Mouse (Mus musculus) forebrain, embryonic 11.5 days (tissue): Measurements from ENCODE around the gene Gpn1. TPM values are rescaled to one million over a fixed set of nuclear protein-coding genes. Genes with fewer than 3 reads are reported as not detected.

ENCODE experiments used
- polyA plus RNA-seq: library from polyadenylated mRNA; unstranded; fragments of >200 nt; fragmentation: Nextera tagmentation; extraction: Ambion mirVana; gene quantifications from 2 replicates; pipeline ENCODE4 v1.2.1, GENCODE M21; 2014

The Gpn1 gene
- polyA plus RNA-seq, 1 experiment from 2014 or later: 78.9 TPM

Other genes with a start within 250 kb of the Gpn1 start
- 5.0 and 5.1 TPM in 2 replicates for gene Krtcap3, start 243.1 kb upstream of the Gpn1 start, polyA plus RNA-seq
- gene Ift172, start 203.6 kb upstream of the Gpn1 start, polyA plus RNA-seq: 42.6 and 50.4 TPM in 2 replicates
- 58.4 and 62.8 TPM in 2 replicates for gene Fndc4, start 198.7 kb upstream of the Gpn1 start, polyA plus RNA-seq
- gene Gckr, start 197.3 kb upstream of the Gpn1 start, polyA plus RNA-seq: 0.13 TPM in 1 of 2 replicates, not detected in the other
- 87.5 and 87.9 TPM in 2 replicates for gene Zfp512, start 42.3 kb upstream of the Gpn1 start, polyA plus RNA-seq
- 0.23 TPM in 1 of 2 replicates, not detected in the other for gene 4930548H24Rik, start 9.0 kb upstream of the Gpn1 start, polyA plus RNA-seq
- gene Slc4a1ap, start 32.3 kb downstream of the Gpn1 start, polyA plus RNA-seq: 32.9 and 33.3 TPM in 2 replicates
- 26.1 and 27.2 TPM in 2 replicates for gene Supt7l, start 33.1 kb downstream of the Gpn1 start, polyA plus RNA-seq
- gene Mrpl33, start 102.2 kb downstream of the Gpn1 start, polyA plus RNA-seq: 201 and 224 TPM in 2 replicates
- 3.2 and 3.4 TPM in 2 replicates for gene Rbks, start 202.9 kb downstream of the Gpn1 start, polyA plus RNA-seq
- 38.9 and 39.1 TPM in 2 replicates for gene Babam2, start 202.9 kb downstream of the Gpn1 start, polyA plus RNA-seq